Mouse (Mus musculus) heart, adult 18-20 months (tissue): ENCODE measurements around the gene Olfr850. TPM values are rescaled to one million over a fixed set of nuclear protein-coding genes. Genes with fewer than 3 reads are reported as not detected.

Source experiments
- DNase-seq, 2 experiments: peaks; one replicate each; pipeline ENCODE4 v3.0.0; 2021 to 2022; ENCODE audit warnings: mixed read lengths in 1 of 2
- long read RNA-seq, 2 experiments: library from polyadenylated mRNA; stranded (forward); transcript quantifications; one replicate each; pipeline ENCODE4 v2.0.0; 2021
- total RNA-seq, 2 experiments: library from RNA; stranded (reverse); gene quantifications; 2 replicates each; pipeline ENCODE4 v1.2.3; 2021

Olfr850 gene
- not detected for total RNA-seq
- long read RNA-seq, experiment 1 = 0 reads
- long read RNA-seq, experiment 2 = 0 reads

- no peak for DNase-seq
These were observed at the start of gene Olfr850 for GRCm38 (mm10) chr9:19478148-19478547. Gene Olfr850, minus strand, starts transcription at chr9:19478248.

GRCm38 (mm10) chr9:19492995-19493394 lies 14.9 kb upstream of the Olfr850 start, which contains the start of gene Olfr851:
Gene Olfr851, plus strand, starts transcription at chr9:19493295.
- DNase-seq = no peak

GRCm38 (mm10) chr9:19439966-19440365 lies 38.1 kb downstream of the Olfr850 start, which contains the start of gene Olfr849:
Gene Olfr849, plus strand, starts transcription at chr9:19440266.
- DNase-seq = no peak

Other genes with a start within 250 kb of the Olfr850 start
- gene Olfr843, start 226.3 kb downstream of the Olfr850 start, total RNA-seq = not detected
- gene Olfr844, start 161.9 kb downstream of the Olfr850 start, total RNA-seq = not detected
- not detected for gene Olfr845, start 141.8 kb downstream of the Olfr850 start, total RNA-seq
- not detected for gene Olfr846, start 114.2 kb downstream of the Olfr850 start, total RNA-seq
- gene Olfr847, start 99.6 kb downstream of the Olfr850 start, total RNA-seq = not detected
- gene Olfr849, start 38.0 kb downstream of the Olfr850 start, total RNA-seq = not detected
- not detected for gene Olfr851, start 15.0 kb upstream of the Olfr850 start, total RNA-seq
- not detected for gene Olfr853, start 62.8 kb upstream of the Olfr850 start, total RNA-seq
- gene Olfr854, start 89.1 kb upstream of the Olfr850 start, total RNA-seq = not detected
- not detected for gene Olfr855, start 104.4 kb upstream of the Olfr850 start, total RNA-seq
- gene Zfp317, start 143.9 kb upstream of the Olfr850 start, total RNA-seq = 10 to 100 TPM; 14.0 to 14.9 TPM
- not detected for gene Olfr857, start 231.2 kb upstream of the Olfr850 start, total RNA-seq